Mouse (Mus musculus) hindbrain, embryonic 15.5 days (tissue): ENCODE data around the gene Ssbp4. TPM values are rescaled to one million over a fixed set of nuclear protein-coding genes. Genes with fewer than 3 reads are reported as not detected.
"Not testable (repeated sequence)": the region's sequence is repeated elsewhere in the genome, so short reads cannot be mapped to it uniquely, and the experiment has no call there.

ENCODE experiments used
- ATAC-seq: fragments of 200-750 bp; cut with Nextera tagmentation; 2 replicates; pipeline ENCODE4 v1.8.0; 2017; ENCODE audit warnings: low read depth, moderate number of reproducible peaks, moderate TSS enrichment; ENCODE audit not compliant: low FRiP score
- H3K27ac ChIP-seq: fragments of 300-500 bp; sonication (generic); replicated peaks from 2 replicates; pipeline ENCODE4 v1.5.1; 2015; ENCODE audit warnings: mild to moderate bottlenecking, inconsistent platforms
- H3K27me3 ChIP-seq: fragments of 300-500 bp; sonication (generic); 2 replicates; pipeline ENCODE4 v1.6.1; 2015; ENCODE audit warnings: control low read depth, inconsistent platforms
- H3K36me3 ChIP-seq: fragments of 300-500 bp; sonication (generic); 2 replicates; pipeline ENCODE4 v1.6.1; 2015; ENCODE audit warnings: control low read depth, inconsistent platforms
- H3K4me1 ChIP-seq: fragments of 300-500 bp; sonication (generic); replicated peaks from 2 replicates; pipeline ENCODE4 v1.6.1; 2015; ENCODE audit warnings: control low read depth, inconsistent platforms
- H3K4me2 ChIP-seq: fragments of 300-500 bp; sonication (generic); 2 replicates; pipeline ENCODE4 v1.6.1; 2015; ENCODE audit warnings: moderate library complexity, mild to moderate bottlenecking, inconsistent platforms
- H3K4me3 ChIP-seq: fragments of 300-500 bp; sonication (generic); 2 replicates; pipeline ENCODE4 v1.5.1; 2015; ENCODE audit warnings: mild to moderate bottlenecking, inconsistent platforms
- H3K9ac ChIP-seq: fragments of 300-500 bp; sonication (generic); 2 replicates; pipeline ENCODE4 v1.6.1; 2015; ENCODE audit warnings: inconsistent platforms
- H3K9me3 ChIP-seq: fragments of 300-500 bp; sonication (generic); 2 replicates; pipeline ENCODE4 v1.6.1; 2016; ENCODE audit warnings: control low read depth, inconsistent platforms
- WGBS: fragments of 180-500 bp; shearing (Covaris S2); methylation state at CpG from one replicate; pipeline ENCODE4 v1.1.7; 2015; 5-methylcytosine and 5-hydroxymethylcytosine counted together
- polyA plus RNA-seq: library from polyadenylated mRNA; unstranded; fragments of >200 nt; fragmentation: Nextera tagmentation; extraction: Ambion mirVana; gene quantifications from 2 replicates; pipeline ENCODE4 v1.2.1, GENCODE M21; 2015

The Ssbp4 gene
- polyA plus RNA-seq, 1 experiment from 2014 or later = 172 TPM

GRCm38 (mm10) chr8:70596775-70597416, 11.8 kb downstream of the Ssbp4 start:
- peak overlapping the region; percentile 64 for H3K4me2 ChIP-seq
- 73% methylated on average over 17 of the region's 17 CpGs for WGBS
- peaks cover 77% of the 10 kb centered on the region for H3K4me1 ChIP-seq
- no peaks in the 10 kb centered on the region for H3K9me3 ChIP-seq
- H3K36me3 ChIP-seq = 0 out of 2 replicates have a peak, but pooled peaks cover 6% of the 10 kb centered on the region
- H3K4me3 ChIP-seq = no peak overlapping the region; the same call in 1 of the 2 replicates
- 0 out of 2 replicates have a peak overlapping the region, but pooled peaks have one; percentile 38 for H3K9ac ChIP-seq
- no peak overlapping the region for H3K27ac ChIP-seq
- H3K27me3 ChIP-seq = no peaks in the 10 kb centered on the region
- ATAC-seq = no peak

GRCm38 (mm10) chr8:70596216-70596615, 12.5 kb downstream of the Ssbp4 start:
- 0 out of 2 replicates have a peak, but pooled peaks cover 6% of the 10 kb centered on the region for H3K36me3 ChIP-seq
- ATAC-seq = no peak
- peaks cover 71% of the 10 kb centered on the region for H3K4me1 ChIP-seq
- WGBS = 92% methylated on average over 18 of the region's 18 CpGs
- no peak overlapping the region for H3K27ac ChIP-seq
- no peak overlapping the region for H3K4me3 ChIP-seq
- no peak overlapping the region for H3K4me2 ChIP-seq
- no peak overlapping the region for H3K9ac ChIP-seq
- H3K27me3 ChIP-seq = no peaks in the 10 kb centered on the region
- H3K9me3 ChIP-seq = no peaks in the 10 kb centered on the region

- Histone ChIP-seq H3K9me3 (no peaks in the 10 kb centered on the region), H3K27me3 (no peaks in the 10 kb centered on the region), H3K4me2 (peak overlapping the region; percentile 96; the same call in 1 of the 2 replicates), H3K27ac (no peak overlapping the region), H3K4me3 (no peak overlapping the region), H3K4me1 (peaks cover 67% of the 10 kb centered on the region), H3K36me3 (0 out of 2 replicates have a peak, but pooled peaks cover 6% of the 10 kb centered on the region), H3K9ac (no peak overlapping the region)
- no peak for ATAC-seq
- 92% methylated on average over 12 of the region's 12 CpGs for WGBS
Measured at GRCm38 (mm10) chr8:70595811-70596210, 12.9 kb downstream of the Ssbp4 start.

GRCm38 (mm10) chr8:70594621-70595564, 13.8 kb downstream of the Ssbp4 start:
- H3K27ac ChIP-seq = peak overlapping the region; percentile 77
- peaks cover 57% of the 10 kb centered on the region for H3K4me1 ChIP-seq
- H3K4me2 ChIP-seq = peak overlapping the region; percentile 96
- 7% methylated on average over 82 of the region's 82 CpGs for WGBS
- peak; percentile 8 for ATAC-seq
- peak overlapping the region; percentile 60 for H3K4me3 ChIP-seq
- H3K36me3 ChIP-seq = 0 out of 2 replicates have a peak, but pooled peaks cover 6% of the 10 kb centered on the region
- no peaks in the 10 kb centered on the region for H3K9me3 ChIP-seq
- H3K27me3 ChIP-seq = no peaks in the 10 kb centered on the region
- peak overlapping the region; percentile 56 for H3K9ac ChIP-seq

GRCm38 (mm10) chr8:70593961-70594609, 14.6 kb downstream of the Ssbp4 start, which contains the start of gene Isyna1:
TSS of gene Isyna1 (plus strand) at chr8:70594373.
- peaks cover 6% of the 10 kb centered on the region; the same call in 1 of the 2 replicates for H3K36me3 ChIP-seq
- H3K4me2 ChIP-seq = peak within 1 kb of the TSS; percentile 96
- peaks cover 50% of the 10 kb centered on the region for H3K4me1 ChIP-seq
- H3K9ac ChIP-seq = peak within 1 kb of the TSS; percentile 56
- no peaks in the 10 kb centered on the region for H3K9me3 ChIP-seq
- ATAC-seq = peak; percentile 86
- WGBS = under 1% methylated on average over 40 of the region's 40 CpGs
- peak within 1 kb of the TSS; percentile 60 for H3K4me3 ChIP-seq
- H3K27me3 ChIP-seq = no peaks in the 10 kb centered on the region
- peak within 1 kb of the TSS; percentile 77 for H3K27ac ChIP-seq

GRCm38 (mm10) chr8:70593173-70593572, 15.5 kb downstream of the Ssbp4 start:
- Histone ChIP-seq H3K4me1 (peaks cover 41% of the 10 kb centered on the region), H3K36me3 (peaks cover 6% of the 10 kb centered on the region; the same call in 1 of the 2 replicates), H3K4me2 (peak overlapping the region; percentile 96; the same call in 1 of the 2 replicates), H3K27me3 (no peaks in the 10 kb centered on the region), H3K9me3 (no peaks in the 10 kb centered on the region), H3K9ac (no peak overlapping the region), H3K27ac (peak overlapping the region; percentile 77; the same call in 1 of the 2 replicates), H3K4me3 (no peak overlapping the region)
- ATAC-seq = no peak
- 50% methylated on average over 8 of the region's 8 CpGs for WGBS

- peaks cover 8% of the 10 kb centered on the region for H3K36me3 ChIP-seq
- H3K4me2 ChIP-seq = no peak overlapping the region
- no peak overlapping the region for H3K4me3 ChIP-seq
- no peaks in the 10 kb centered on the region for H3K27me3 ChIP-seq
- no peak overlapping the region for H3K27ac ChIP-seq
- no peak overlapping the region for H3K9ac ChIP-seq
- H3K9me3 ChIP-seq = no peaks in the 10 kb centered on the region
- WGBS = 94% methylated on average over 12 of the region's 12 CpGs
- H3K4me1 ChIP-seq = peaks cover 25% of the 10 kb centered on the region
- no peak for ATAC-seq
Measured at GRCm38 (mm10) chr8:70591569-70591968, 17.1 kb downstream of the Ssbp4 start.

- 94% methylated on average over 4 of the region's 4 CpGs for WGBS
- peaks cover 35% of the 10 kb centered on the region for H3K36me3 ChIP-seq
Measured at GRCm38 (mm10) chr8:70587955-70588354, 20.7 kb downstream of the Ssbp4 start.

GRCm38 (mm10) chr8:70585258-70585652, 23.4 kb downstream of the Ssbp4 start:
- WGBS = 40% methylated on average over 7 of the region's 7 CpGs
- H3K36me3 ChIP-seq = peaks cover 48% of the 10 kb centered on the region
- H3K9ac ChIP-seq = no peak overlapping the region
- no peak overlapping the region for H3K4me2 ChIP-seq
- no peaks in the 10 kb centered on the region for H3K9me3 ChIP-seq
- H3K4me1 ChIP-seq = no peaks in the 10 kb centered on the region
- H3K27me3 ChIP-seq = no peaks in the 10 kb centered on the region
- H3K4me3 ChIP-seq = no peak overlapping the region
- H3K27ac ChIP-seq = no peak overlapping the region
- ATAC-seq = peak; percentile 35

More at GRCm38 (mm10) chr8:70587955-70588354, 20.7 kb downstream of the Ssbp4 start:
- not testable (repeated sequence) for H3K4me1 ChIP-seq, H3K4me2 ChIP-seq, H3K9me3 ChIP-seq, H3K27me3 ChIP-seq, H3K4me3 ChIP-seq, ATAC-seq, H3K9ac ChIP-seq, H3K27ac ChIP-seq

GRCm38 (mm10) chr8:70584606-70585257, 23.9 kb downstream of the Ssbp4 start:
- 93% methylated on average over 9 of the region's 9 CpGs for WGBS
- H3K36me3 ChIP-seq = peaks cover 51% of the 10 kb centered on the region
- H3K4me1 ChIP-seq = no peaks in the 10 kb centered on the region
- no peak overlapping the region for H3K9ac ChIP-seq
- H3K4me3 ChIP-seq = no peak overlapping the region
- no peaks in the 10 kb centered on the region for H3K27me3 ChIP-seq
- ATAC-seq = no peak
- H3K27ac ChIP-seq = no peak overlapping the region
- no peaks in the 10 kb centered on the region for H3K9me3 ChIP-seq
- no peak overlapping the region for H3K4me2 ChIP-seq
